Mouse (Mus musculus): ENCODE measurements around the gene Tmem139. TPM values are rescaled to one million over a fixed set of nuclear protein-coding genes. Genes with fewer than 3 reads are reported as not detected.

Gene Tmem139
- polyA plus RNA-seq, 1 experiment from 2014 or later: 6.7 TPM

- Histone ChIP-seq H3K4me1 (replicated peaks; ENCODE audit: control insufficient read depth, insufficient read depth, low read length) (peaks cover 10% of the 10 kb centered on the region), H3K27me3 (ENCODE audit: control insufficient read depth, insufficient read depth, low read depth, low read length) (no peaks in the 10 kb centered on the region), H3K27ac (ENCODE audit: low read length) (peak overlapping the region; percentile 75), H3K9me3 (ENCODE audit: control insufficient read depth, low read length) (no peaks in the 10 kb centered on the region), H3K4me2 (ENCODE audit: low read depth, low read length) (no peak overlapping the region), H3K4me3 (ENCODE audit: low read length) (no peak overlapping the region), H3K9ac (ENCODE audit: low read length) (no peak overlapping the region), H3K36me3 (ENCODE audit: control insufficient read depth, insufficient read depth, low read length) (no peaks in the 10 kb centered on the region)
- peak; percentile 43; the same call in 1 of the 2 replicates for ATAC-seq (ENCODE audit: low read depth)
- 44% methylated on average over 6 of the region's 6 CpGs for WGBS
These were observed 20.3 kb upstream of the Tmem139 start for GRCm38 (mm10) chr6:42241311-42242045.

GRCm38 (mm10) chr6:42245711-42246353, 15.9 kb upstream of the Tmem139 start, which contains the start of gene Gstk1:
TSS of gene Gstk1 (plus strand) at chr6:42245935.
- Histone ChIP-seq H3K36me3 (ENCODE audit: control insufficient read depth, insufficient read depth, low read length) (no peaks in the 10 kb centered on the region), H3K9me3 (ENCODE audit: control insufficient read depth, low read length) (no peaks in the 10 kb centered on the region), H3K4me2 (ENCODE audit: low read depth, low read length) (peak within 1 kb of the TSS; percentile 86), H3K4me3 (ENCODE audit: low read length) (peak within 1 kb of the TSS; percentile 61), H3K27ac (ENCODE audit: low read length) (no peak within 1 kb of the TSS), H3K9ac (ENCODE audit: low read length) (peak within 1 kb of the TSS; percentile 76), H3K4me1 (replicated peaks; ENCODE audit: control insufficient read depth, insufficient read depth, low read length) (peaks cover 12% of the 10 kb centered on the region), H3K27me3 (ENCODE audit: control insufficient read depth, insufficient read depth, low read depth, low read length) (no peaks in the 10 kb centered on the region)
- WGBS: 3% methylated on average over 28 of the region's 28 CpGs
- ATAC-seq (ENCODE audit: low read depth): peak; percentile 99

DNA sequence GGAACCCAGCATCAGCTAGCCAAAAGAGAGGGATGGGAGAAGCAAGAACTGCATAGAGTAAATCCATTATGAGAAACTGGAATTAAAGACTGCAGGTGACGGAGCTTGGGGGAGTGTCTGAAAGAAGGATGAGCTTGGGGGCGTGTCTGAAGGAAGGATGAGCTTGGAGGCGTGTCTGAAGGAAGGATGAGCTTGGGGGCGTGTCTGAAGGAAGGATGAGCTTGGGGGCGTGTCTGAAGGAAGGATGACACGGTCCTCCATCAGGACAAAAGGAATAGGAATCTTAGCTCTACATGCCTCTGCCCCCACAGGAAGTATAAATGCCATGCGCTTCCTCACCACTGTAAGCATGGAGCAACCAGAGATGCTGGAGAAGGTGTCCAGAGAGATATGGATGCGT, 14.6 kb upstream of the Tmem139 start:
- no peak overlapping the region for H3K27ac ChIP-seq (ENCODE audit: low read length)
- 11% methylated on average over 8 of the region's 8 CpGs for WGBS
- ATAC-seq (ENCODE audit: low read depth): no peak
- 0 out of 2 replicates have a peak overlapping the region, but pooled peaks have one; percentile 1 for H3K4me2 ChIP-seq (ENCODE audit: low read depth, low read length)
- H3K27me3 ChIP-seq (ENCODE audit: control insufficient read depth, insufficient read depth, low read depth, low read length): no peaks in the 10 kb centered on the region
- H3K4me3 ChIP-seq (ENCODE audit: low read length): no peak overlapping the region
- H3K9me3 ChIP-seq (ENCODE audit: control insufficient read depth, low read length): no peaks in the 10 kb centered on the region
- no peak overlapping the region for H3K9ac ChIP-seq (ENCODE audit: low read length)
- H3K4me1 ChIP-seq (replicated peaks; ENCODE audit: control insufficient read depth, insufficient read depth, low read length): peaks cover 7% of the 10 kb centered on the region
- no peaks in the 10 kb centered on the region for H3K36me3 ChIP-seq (ENCODE audit: control insufficient read depth, insufficient read depth, low read length)

DNA sequence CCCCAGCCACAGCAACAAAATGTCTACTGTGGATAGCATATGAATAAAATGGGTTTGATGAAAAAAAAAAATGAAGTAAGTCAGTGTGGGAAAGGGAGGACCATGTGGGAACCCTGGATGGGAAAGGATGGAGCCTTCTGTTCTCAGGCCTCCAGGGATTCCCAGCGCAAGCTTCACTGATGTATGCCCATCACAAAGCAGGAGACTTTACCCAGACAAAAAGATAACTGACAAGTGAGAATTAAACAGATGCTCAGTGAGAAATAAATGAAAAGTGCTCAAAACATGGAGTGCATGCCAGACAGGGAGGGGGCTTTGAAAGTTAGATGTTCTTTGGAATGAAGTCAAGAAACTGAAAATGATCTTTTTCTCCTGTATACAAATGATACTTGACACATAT, 13.8 kb upstream of the Tmem139 start:
- no peak for ATAC-seq (ENCODE audit: low read depth)
- Histone ChIP-seq H3K27ac (ENCODE audit: low read length) (no peak overlapping the region), H3K9ac (ENCODE audit: low read length) (no peak overlapping the region), H3K9me3 (ENCODE audit: control insufficient read depth, low read length) (no peaks in the 10 kb centered on the region), H3K4me2 (ENCODE audit: low read depth, low read length) (no peak overlapping the region), H3K4me1 (replicated peaks; ENCODE audit: control insufficient read depth, insufficient read depth, low read length) (peaks cover 7% of the 10 kb centered on the region), H3K36me3 (ENCODE audit: control insufficient read depth, insufficient read depth, low read length) (no peaks in the 10 kb centered on the region), H3K4me3 (ENCODE audit: low read length) (no peak overlapping the region), H3K27me3 (ENCODE audit: control insufficient read depth, insufficient read depth, low read depth, low read length) (no peaks in the 10 kb centered on the region)
- WGBS: 70% methylated on average over 1 of the region's 1 CpGs

GRCm38 (mm10) chr6:42251791-42252190, 10.0 kb upstream of the Tmem139 start:
- Histone ChIP-seq H3K4me2 (ENCODE audit: low read depth, low read length) (no peak overlapping the region), H3K27ac (ENCODE audit: low read length) (no peak overlapping the region), H3K9ac (ENCODE audit: low read length) (no peak overlapping the region), H3K36me3 (ENCODE audit: control insufficient read depth, insufficient read depth, low read length) (no peaks in the 10 kb centered on the region), H3K4me3 (ENCODE audit: low read length) (no peak overlapping the region), H3K9me3 (ENCODE audit: control insufficient read depth, low read length) (no peaks in the 10 kb centered on the region), H3K27me3 (ENCODE audit: control insufficient read depth, insufficient read depth, low read depth, low read length) (no peaks in the 10 kb centered on the region), H3K4me1 (replicated peaks; ENCODE audit: control insufficient read depth, insufficient read depth, low read length) (no peaks in the 10 kb centered on the region)
- ATAC-seq (ENCODE audit: low read depth): no peak
- WGBS: 77% methylated on average over 4 of the region's 4 CpGs

DNA sequence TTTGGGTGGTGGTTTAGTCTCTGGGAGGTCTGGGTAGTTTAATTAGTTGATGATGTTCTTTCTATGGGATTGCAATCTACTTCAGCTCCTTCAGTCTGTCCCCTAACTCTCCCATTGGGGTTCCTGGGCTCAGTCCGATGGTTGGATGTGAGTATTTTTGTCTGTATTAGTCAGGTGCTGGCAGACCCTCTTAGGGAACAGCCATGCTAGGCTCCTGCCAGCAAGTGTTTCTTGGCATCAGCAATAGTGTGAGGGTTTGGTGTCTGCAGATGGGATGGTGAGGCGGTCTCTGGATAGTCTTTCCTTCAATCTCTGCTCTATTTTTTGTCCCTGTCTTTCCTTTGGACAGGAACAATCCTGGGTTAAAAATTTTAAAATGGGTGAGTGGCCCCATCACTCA, 8.7 kb upstream of the Tmem139 start:
- 71% methylated on average over 2 of the region's 2 CpGs for WGBS
- Histone ChIP-seq H3K9ac (ENCODE audit: low read length) (no peak overlapping the region), H3K36me3 (ENCODE audit: control insufficient read depth, insufficient read depth, low read length) (no peaks in the 10 kb centered on the region), H3K9me3 (ENCODE audit: control insufficient read depth, low read length) (no peaks in the 10 kb centered on the region), H3K27ac (ENCODE audit: low read length) (no peak overlapping the region), H3K27me3 (ENCODE audit: control insufficient read depth, insufficient read depth, low read depth, low read length) (no peaks in the 10 kb centered on the region), H3K4me1 (replicated peaks; ENCODE audit: control insufficient read depth, insufficient read depth, low read length) (peaks cover 3% of the 10 kb centered on the region; the same call in 1 of the 2 replicates), H3K4me2 (ENCODE audit: low read depth, low read length) (no peak overlapping the region), H3K4me3 (ENCODE audit: low read length) (no peak overlapping the region)
- no peak for ATAC-seq (ENCODE audit: low read depth)

- no peak overlapping the region for H3K9ac ChIP-seq (ENCODE audit: low read length)
- no peak overlapping the region for H3K27ac ChIP-seq (ENCODE audit: low read length)
- peaks cover 3% of the 10 kb centered on the region; the same call in 1 of the 2 replicates for H3K4me1 ChIP-seq (replicated peaks; ENCODE audit: control insufficient read depth, insufficient read depth, low read length)
- H3K9me3 ChIP-seq (ENCODE audit: control insufficient read depth, low read length): no peaks in the 10 kb centered on the region
- no peaks in the 10 kb centered on the region for H3K36me3 ChIP-seq (ENCODE audit: control insufficient read depth, insufficient read depth, low read length)
- H3K4me3 ChIP-seq (ENCODE audit: low read length): no peak overlapping the region
- no peaks in the 10 kb centered on the region for H3K27me3 ChIP-seq (ENCODE audit: control insufficient read depth, insufficient read depth, low read depth, low read length)
- ATAC-seq (ENCODE audit: low read depth): peak; percentile 31; the same call in 1 of the 2 replicates
- 11% methylated on average over 11 of the region's 11 CpGs for WGBS
- H3K4me2 ChIP-seq (ENCODE audit: low read depth, low read length): no peak overlapping the region
These were observed 4.4 kb upstream of the Tmem139 start for GRCm38 (mm10) chr6:42257303-42257863.

DNA sequence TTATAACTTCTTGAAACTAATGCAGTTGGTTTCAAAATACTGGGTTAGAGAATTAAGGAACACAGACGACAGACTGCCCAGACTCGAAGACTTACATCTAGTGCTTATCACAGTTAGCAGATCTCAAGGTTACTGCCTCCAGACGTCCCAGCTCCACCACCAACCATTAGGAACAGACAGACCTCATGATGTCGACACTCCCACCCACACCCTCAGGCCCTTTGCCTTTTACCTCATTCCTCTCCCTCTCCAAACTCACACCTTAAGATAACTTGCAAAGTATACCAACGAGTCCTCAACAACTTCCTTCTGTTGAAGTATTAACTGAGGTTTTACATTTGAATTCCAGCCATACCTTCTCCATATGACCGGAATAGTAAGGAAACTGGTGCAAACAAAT, 1.3 kb upstream of the Tmem139 start:
- 26% methylated on average over 6 of the region's 6 CpGs for WGBS
- no peak overlapping the region for H3K4me3 ChIP-seq (ENCODE audit: low read length)
- peak overlapping the region; percentile 20; the same call in 1 of the 2 replicates for H3K4me2 ChIP-seq (ENCODE audit: low read depth, low read length)
- no peak overlapping the region for H3K9ac ChIP-seq (ENCODE audit: low read length)
- no peaks in the 10 kb centered on the region for H3K27me3 ChIP-seq (ENCODE audit: control insufficient read depth, insufficient read depth, low read depth, low read length)
- H3K27ac ChIP-seq (ENCODE audit: low read length): peak overlapping the region; percentile 90
- H3K9me3 ChIP-seq (ENCODE audit: control insufficient read depth, low read length): no peaks in the 10 kb centered on the region
- H3K36me3 ChIP-seq (ENCODE audit: control insufficient read depth, insufficient read depth, low read length): no peaks in the 10 kb centered on the region
- ATAC-seq (ENCODE audit: low read depth): peak; percentile 24
- peaks cover 6% of the 10 kb centered on the region; the same call in 1 of the 2 replicates for H3K4me1 ChIP-seq (replicated peaks; ENCODE audit: control insufficient read depth, insufficient read depth, low read length)

GRCm38 (mm10) chr6:42264626-42265312, 3.0 kb downstream of the Tmem139 start, which contains the start of gene Casp2:
TSS of gene Casp2 (plus strand) at chr6:42264985.
- H3K9me3 ChIP-seq (ENCODE audit: control insufficient read depth, low read length): no peaks in the 10 kb centered on the region
- peak within 1 kb of the TSS; percentile 96 for H3K9ac ChIP-seq (ENCODE audit: low read length)
- ATAC-seq (ENCODE audit: low read depth): peak; percentile 98
- no peaks in the 10 kb centered on the region for H3K27me3 ChIP-seq (ENCODE audit: control insufficient read depth, insufficient read depth, low read depth, low read length)
- H3K4me3 ChIP-seq (ENCODE audit: low read length): peak within 1 kb of the TSS; percentile 89
- WGBS: 0% methylated on average over 51 of the region's 51 CpGs
- peaks cover 6% of the 10 kb centered on the region for H3K4me1 ChIP-seq (replicated peaks; ENCODE audit: control insufficient read depth, insufficient read depth, low read length)
- peak within 1 kb of the TSS; percentile 76 for H3K4me2 ChIP-seq (ENCODE audit: low read depth, low read length)
- H3K36me3 ChIP-seq (ENCODE audit: control insufficient read depth, insufficient read depth, low read length): peaks cover 22% of the 10 kb centered on the region
- peak within 1 kb of the TSS; percentile 84 for H3K27ac ChIP-seq (ENCODE audit: low read length)

Measured in lung, embryonic 16.5 days (tissue).